Mouse (Mus musculus) liver, embryonic 12.5 days (tissue): ENCODE results near the gene Polr1a. TPM values are rescaled to one million over a fixed set of nuclear protein-coding genes. Genes with fewer than 3 reads are reported as not detected.

Experiments
- ATAC-seq: fragments of 200-750 bp; cut with Nextera tagmentation; 2 replicates; pipeline ENCODE4 v1.8.0; 2017; ENCODE audit warnings: moderate number of reproducible peaks, mild to moderate bottlenecking, moderate library complexity
- H3K27ac ChIP-seq: fragments of 300-500 bp; sonication (generic); 2 replicates; pipeline ENCODE4 v1.5.1; 2016; ENCODE audit warnings: mild to moderate bottlenecking
- H3K27me3 ChIP-seq: fragments of 300-500 bp; sonication (generic); replicated peaks from 2 replicates; pipeline ENCODE4 v1.6.1; 2016; ENCODE audit warnings: mild to moderate bottlenecking, moderate library complexity
- H3K36me3 ChIP-seq: fragments of 300-500 bp; sonication (generic); 2 replicates; pipeline ENCODE4 v1.6.1; 2016; ENCODE audit warnings: mild to moderate bottlenecking, moderate library complexity
- H3K4me1 ChIP-seq: fragments of 300-500 bp; sonication (generic); 2 replicates; pipeline ENCODE4 v1.6.1; 2016
- H3K4me2 ChIP-seq: fragments of 300-500 bp; sonication (generic); 2 replicates; pipeline ENCODE4 v1.6.1; 2016; ENCODE audit warnings: mild to moderate bottlenecking, moderate library complexity
- H3K4me3 ChIP-seq: fragments of 300-500 bp; sonication (generic); 2 replicates; pipeline ENCODE4 v1.5.1; 2016; ENCODE audit warnings: mild to moderate bottlenecking, moderate library complexity
- H3K9ac ChIP-seq: fragments of 300-500 bp; sonication (generic); 2 replicates; pipeline ENCODE4 v1.6.1; 2016; ENCODE audit warnings: mild to moderate bottlenecking, moderate library complexity
- H3K9me3 ChIP-seq: fragments of 300-500 bp; sonication (generic); replicated peaks from 2 replicates; pipeline ENCODE4 v1.6.1; 2016; ENCODE audit warnings: mild to moderate bottlenecking, moderate library complexity
- WGBS: fragments of 180-500 bp; shearing (Covaris S2); methylation state at CpG from one replicate; pipeline ENCODE4 v1.1.7; 2016; ENCODE audit not compliant: insufficient replicate concordance; 5-methylcytosine and 5-hydroxymethylcytosine counted together
- polyA plus RNA-seq: library from polyadenylated mRNA; unstranded; fragments of >200 nt; fragmentation: Nextera tagmentation; extraction: Ambion mirVana; gene quantifications from 2 replicates; pipeline ENCODE4 v1.2.1, GENCODE M21; 2016

Polr1a gene
- polyA plus RNA-seq, 1 experiment from 2014 or later, result 33.0 TPM

DNA sequence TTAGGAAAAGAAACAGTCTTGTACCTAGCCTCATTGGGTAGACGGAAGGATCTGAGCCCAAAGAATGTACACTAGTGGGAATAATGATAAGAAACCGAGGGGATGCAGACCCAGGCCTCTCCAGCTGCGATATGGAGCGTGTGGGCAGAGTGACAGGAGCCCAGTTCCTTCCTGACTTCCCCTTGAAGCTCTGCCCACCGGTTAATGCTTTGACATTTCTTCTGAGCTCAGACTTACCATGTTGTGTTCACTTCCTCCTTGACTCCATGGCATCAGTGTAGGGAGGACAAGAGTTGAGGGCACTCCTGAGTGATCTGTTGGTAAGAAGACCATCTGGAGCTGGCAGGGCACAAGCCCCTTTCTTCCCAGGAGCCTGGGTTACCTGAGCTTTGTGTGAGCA lies 53.3 kb downstream of the Polr1a start:
- 18% methylated on average over 5 of the region's 5 CpGs for WGBS
- Histone ChIP-seq H3K9ac (no peak overlapping the region), H3K4me3 (no peak overlapping the region), H3K4me2 (no peak overlapping the region), H3K36me3 (peaks cover 48% of the 10 kb centered on the region), H3K4me1 (peaks cover 24% of the 10 kb centered on the region), H3K27ac (peak overlapping the region; percentile 41; the same call in 1 of the 2 replicates), H3K27me3 (no peaks in the 10 kb centered on the region), H3K9me3 (no peaks in the 10 kb centered on the region)
- ATAC-seq, result peak; percentile 32; the same call in 1 of the 2 replicates

DNA sequence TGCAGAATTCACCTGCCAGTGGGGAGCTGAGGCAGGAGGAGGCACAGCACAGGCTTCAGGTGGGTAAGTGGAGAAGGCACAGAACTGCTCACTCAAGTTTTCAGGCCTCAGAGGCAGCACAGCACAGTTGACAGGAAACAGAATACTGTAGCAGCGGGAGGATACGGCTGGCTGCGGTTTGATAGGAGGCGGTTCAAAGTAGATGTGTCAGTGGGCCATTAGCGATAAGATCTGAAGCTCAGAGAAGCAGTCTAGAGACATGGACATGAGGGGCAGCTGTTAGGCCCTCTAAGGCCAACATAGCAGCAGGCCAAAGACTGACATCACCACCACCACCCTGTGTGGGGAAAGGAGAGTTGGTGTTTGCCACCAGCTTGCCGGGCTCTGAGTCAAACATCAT lies 53.9 kb downstream of the Polr1a start:
- no peak overlapping the region for H3K4me3 ChIP-seq
- peak overlapping the region; percentile 41; the same call in 1 of the 2 replicates for H3K27ac ChIP-seq
- H3K4me2 ChIP-seq, result 0 out of 2 replicates have a peak overlapping the region, but pooled peaks have one; percentile 4
- peak; percentile 40; the same call in 1 of the 2 replicates for ATAC-seq
- H3K27me3 ChIP-seq, result no peaks in the 10 kb centered on the region
- H3K9me3 ChIP-seq, result no peaks in the 10 kb centered on the region
- H3K36me3 ChIP-seq, result peaks cover 54% of the 10 kb centered on the region
- H3K4me1 ChIP-seq, result peaks cover 24% of the 10 kb centered on the region
- H3K9ac ChIP-seq, result no peak overlapping the region
- 37% methylated on average over 6 of the region's 6 CpGs for WGBS

DNA sequence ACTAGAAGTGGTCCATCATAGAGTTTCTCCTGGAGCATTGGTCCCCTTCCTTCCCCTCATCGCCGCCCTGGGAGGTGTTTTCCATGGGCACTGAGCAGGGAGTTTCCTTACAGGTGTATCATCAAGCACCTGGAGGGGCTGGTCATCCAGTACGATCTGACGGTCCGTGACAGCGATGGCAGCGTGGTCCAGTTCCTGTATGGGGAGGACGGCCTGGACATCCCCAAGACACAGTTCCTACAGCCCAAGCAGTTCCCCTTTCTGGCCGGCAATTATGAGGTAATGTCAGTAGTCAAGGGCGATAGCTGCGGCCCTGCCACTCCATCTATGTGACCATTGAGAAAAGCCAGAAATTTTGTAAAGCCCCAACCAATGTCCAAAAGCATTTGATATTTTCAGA lies 54.7 kb downstream of the Polr1a start:
- no peak overlapping the region for H3K9ac ChIP-seq
- no peak for ATAC-seq
- no peak overlapping the region for H3K4me2 ChIP-seq
- H3K36me3 ChIP-seq, result peaks cover 61% of the 10 kb centered on the region
- no peaks in the 10 kb centered on the region for H3K27me3 ChIP-seq
- H3K4me3 ChIP-seq, result no peak overlapping the region
- peaks cover 24% of the 10 kb centered on the region for H3K4me1 ChIP-seq
- no peaks in the 10 kb centered on the region for H3K9me3 ChIP-seq
- WGBS, result 63% methylated on average over 11 of the region's 11 CpGs
- H3K27ac ChIP-seq, result no peak overlapping the region

DNA sequence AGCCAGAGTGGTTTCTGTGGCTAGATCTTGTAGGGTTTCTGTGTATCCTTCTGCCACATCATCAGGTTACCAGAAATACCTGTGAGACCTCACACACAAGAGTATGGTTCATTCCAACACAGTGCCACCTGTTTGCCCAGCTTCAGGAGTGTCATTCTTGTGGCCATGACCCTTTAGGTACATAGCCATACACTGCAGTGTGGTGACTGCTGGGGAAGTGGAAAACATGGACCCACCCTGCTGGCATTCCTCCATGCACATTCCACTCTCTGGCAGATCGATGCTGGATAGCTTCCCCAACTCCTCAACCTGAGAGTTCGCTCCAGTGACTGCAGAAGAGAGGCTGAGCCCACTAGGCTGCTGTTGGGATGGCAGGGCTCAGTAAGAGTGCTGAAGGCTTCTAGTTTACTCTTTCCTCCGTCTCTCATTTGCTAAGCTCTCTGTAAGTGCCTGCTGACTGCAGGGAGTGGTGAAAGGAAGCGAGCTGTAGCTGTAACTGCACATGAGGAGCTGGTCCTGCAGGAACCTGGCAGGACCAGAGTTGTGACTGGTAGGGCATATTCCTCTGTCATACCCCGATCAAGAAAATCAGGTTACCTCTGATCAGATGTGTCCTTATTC lies 57.9 kb downstream of the Polr1a start:
- Histone ChIP-seq H3K4me2 (no peak overlapping the region), H3K4me1 (peaks cover 19% of the 10 kb centered on the region), H3K4me3 (no peak overlapping the region), H3K27ac (no peak overlapping the region), H3K9me3 (no peaks in the 10 kb centered on the region), H3K9ac (no peak overlapping the region), H3K36me3 (peaks cover 81% of the 10 kb centered on the region), H3K27me3 (no peaks in the 10 kb centered on the region)
- 77% methylated on average over 5 of the region's 5 CpGs for WGBS
- ATAC-seq, result no peak

- no peak overlapping the region for H3K9ac ChIP-seq
Observed at GRCm38 (mm10) chr6:71967847-71968246, 59.0 kb downstream of the Polr1a start.

DNA sequence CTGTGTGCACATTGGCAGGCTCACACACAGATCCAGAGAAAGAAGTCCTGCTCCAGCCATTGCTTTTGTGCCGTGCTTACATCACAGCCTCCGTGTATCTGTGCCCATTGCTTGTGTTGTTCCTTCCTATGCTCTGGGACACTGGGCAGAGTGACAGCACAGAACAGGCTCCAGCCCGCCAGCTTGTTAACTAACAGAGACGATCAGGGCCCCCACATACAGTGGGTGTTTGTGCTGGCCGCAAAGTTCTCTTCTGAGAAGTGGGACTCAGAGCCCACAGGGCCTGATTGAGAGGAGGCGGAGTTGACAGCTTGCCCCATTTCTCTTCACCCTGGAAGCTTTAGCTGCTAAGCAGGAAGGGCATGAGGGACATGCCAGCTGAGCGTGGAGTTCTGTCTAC lies 60.6 kb downstream of the Polr1a start:
- Histone ChIP-seq H3K9me3 (no peaks in the 10 kb centered on the region), H3K9ac (no peak overlapping the region), H3K4me1 (no peaks in the 10 kb centered on the region), H3K4me3 (no peak overlapping the region), H3K4me2 (no peak overlapping the region), H3K36me3 (peaks cover 96% of the 10 kb centered on the region), H3K27me3 (no peaks in the 10 kb centered on the region), H3K27ac (no peak overlapping the region)
- no peak for ATAC-seq
- WGBS, result 80% methylated on average over 7 of the region's 7 CpGs

More at GRCm38 (mm10) chr6:71967847-71968246, 59.0 kb downstream of the Polr1a start:
- H3K4me1 ChIP-seq, result peaks cover 9% of the 10 kb centered on the region; the same call in 1 of the 2 replicates
- no peak overlapping the region for H3K4me2 ChIP-seq
- no peak overlapping the region for H3K27ac ChIP-seq
- peaks cover 92% of the 10 kb centered on the region for H3K36me3 ChIP-seq
- H3K27me3 ChIP-seq, result no peaks in the 10 kb centered on the region
- H3K9me3 ChIP-seq, result no peaks in the 10 kb centered on the region
- no peak overlapping the region for H3K4me3 ChIP-seq
- 86% methylated on average over 7 of the region's 7 CpGs for WGBS
- no peak for ATAC-seq

- H3K9ac ChIP-seq, result no peak overlapping the region
- no peak overlapping the region for H3K4me2 ChIP-seq
- peaks cover 97% of the 10 kb centered on the region for H3K36me3 ChIP-seq
Observed at GRCm38 (mm10) chr6:71970154-71970553, 61.3 kb downstream of the Polr1a start.

DNA sequence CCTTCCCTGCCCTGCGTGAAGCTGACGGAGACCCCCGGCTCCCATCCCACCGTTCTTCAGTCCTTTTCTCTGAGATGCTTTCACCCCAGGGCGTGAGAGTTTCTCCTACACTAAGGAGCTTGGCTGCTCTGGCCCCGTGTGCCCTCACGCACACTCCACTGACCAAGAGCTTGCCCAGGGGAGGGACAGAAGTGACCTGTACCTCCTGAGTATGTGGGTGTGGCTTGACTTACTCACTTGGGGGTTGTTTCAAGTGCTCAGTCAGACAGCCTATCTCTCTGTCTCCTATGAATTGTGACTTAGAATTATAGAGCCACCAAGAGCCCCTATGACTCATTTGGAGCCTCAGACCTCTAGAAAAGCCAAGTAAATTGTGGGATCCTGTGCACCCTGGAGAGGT lies 67.7 kb downstream of the Polr1a start:
- WGBS, result 86% methylated on average over 7 of the region's 7 CpGs

More at GRCm38 (mm10) chr6:71970154-71970553, 61.3 kb downstream of the Polr1a start:
- Histone ChIP-seq H3K27ac (no peak overlapping the region), H3K4me3 (no peak overlapping the region), H3K9me3 (no peaks in the 10 kb centered on the region), H3K4me1 (no peaks in the 10 kb centered on the region), H3K27me3 (no peaks in the 10 kb centered on the region)
- WGBS, result 75% methylated on average over 2 of the region's 2 CpGs
- no peak for ATAC-seq

DNA sequence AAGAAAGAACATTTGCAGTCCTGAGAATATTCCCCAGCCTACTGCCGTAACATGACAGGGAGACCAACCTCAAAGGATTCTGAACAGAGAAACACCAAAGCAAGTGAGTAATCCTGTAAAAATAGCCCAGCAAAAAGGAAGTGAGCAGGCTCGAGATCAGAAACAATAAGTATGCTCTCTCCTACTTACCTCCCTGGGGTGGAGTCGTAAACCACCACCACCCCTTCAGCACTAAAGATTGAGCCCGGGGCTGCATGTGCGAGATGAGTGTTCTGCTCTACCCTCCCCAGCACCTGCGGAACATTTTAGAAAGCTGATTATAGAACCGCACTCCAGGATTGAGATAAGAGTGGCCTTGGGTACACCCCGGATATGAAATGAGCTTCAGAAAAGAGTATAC lies 71.3 kb downstream of the Polr1a start:
- peak; percentile 43; the same call in 1 of the 2 replicates for ATAC-seq
- H3K27me3 ChIP-seq, result no peaks in the 10 kb centered on the region
- WGBS, result 56% methylated on average over 8 of the region's 8 CpGs

More for the DNA sequence above, 67.7 kb downstream of the Polr1a start:
- Histone ChIP-seq H3K36me3 (peaks cover 99% of the 10 kb centered on the region), H3K4me1 (peaks cover 19% of the 10 kb centered on the region), H3K27ac (no peak overlapping the region), H3K4me2 (no peak overlapping the region), H3K9me3 (no peaks in the 10 kb centered on the region), H3K27me3 (no peaks in the 10 kb centered on the region), H3K4me3 (no peak overlapping the region), H3K9ac (no peak overlapping the region)
- ATAC-seq, result no peak

DNA sequence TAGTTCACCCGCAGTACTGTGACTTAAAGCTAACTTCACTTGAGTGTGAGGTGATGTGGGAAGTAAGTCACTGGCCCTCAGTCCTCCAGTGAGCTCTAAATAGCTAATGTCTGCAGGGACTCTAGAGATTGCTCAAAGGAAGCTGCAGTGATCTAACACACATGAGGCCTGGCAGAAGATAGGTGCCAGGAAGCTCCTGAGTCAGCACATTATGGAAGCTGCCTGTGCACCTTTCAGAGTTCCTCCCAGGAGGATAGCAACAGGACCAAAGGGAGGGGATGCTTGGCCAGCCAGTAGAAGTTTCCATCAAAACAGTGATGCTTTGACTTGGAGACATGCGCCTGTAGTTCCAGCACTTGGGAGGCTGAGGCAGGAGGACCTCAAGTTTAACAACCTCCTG lies 71.7 kb downstream of the Polr1a start:
- Histone ChIP-seq H3K27me3 (no peaks in the 10 kb centered on the region), H3K9me3 (no peaks in the 10 kb centered on the region), H3K9ac (no peak overlapping the region), H3K4me3 (no peak overlapping the region), H3K27ac (no peak overlapping the region), H3K4me2 (no peak overlapping the region), H3K4me1 (peaks cover 19% of the 10 kb centered on the region), H3K36me3 (peaks cover 59% of the 10 kb centered on the region)
- ATAC-seq, result no peak
- WGBS, result 76% methylated on average over 2 of the region's 2 CpGs

More for the DNA sequence above, 71.3 kb downstream of the Polr1a start:
- no peak overlapping the region for H3K9ac ChIP-seq
- no peaks in the 10 kb centered on the region for H3K9me3 ChIP-seq
- no peak overlapping the region for H3K4me2 ChIP-seq
- peaks cover 64% of the 10 kb centered on the region for H3K36me3 ChIP-seq
- peaks cover 19% of the 10 kb centered on the region for H3K4me1 ChIP-seq
- H3K27ac ChIP-seq, result no peak overlapping the region
- H3K4me3 ChIP-seq, result no peak overlapping the region

GRCm38 (mm10) chr6:71981450-71981849 lies 72.6 kb downstream of the Polr1a start:
- H3K4me3 ChIP-seq, result no peak overlapping the region
- no peak overlapping the region for H3K9ac ChIP-seq
- peaks cover 51% of the 10 kb centered on the region for H3K36me3 ChIP-seq
- no peak overlapping the region for H3K4me2 ChIP-seq
- ATAC-seq, result no peak
- H3K27ac ChIP-seq, result no peak overlapping the region
- H3K27me3 ChIP-seq, result no peaks in the 10 kb centered on the region
- no peaks in the 10 kb centered on the region for H3K9me3 ChIP-seq
- peaks cover 19% of the 10 kb centered on the region for H3K4me1 ChIP-seq
- 49% methylated on average over 4 of the region's 4 CpGs for WGBS

- WGBS, result 75% methylated on average over 4 of the region's 4 CpGs
- no peaks in the 10 kb centered on the region; the same call in 1 of the 2 replicates for H3K27me3 ChIP-seq
Observed at GRCm38 (mm10) chr6:71985984-71986383, 77.1 kb downstream of the Polr1a start.

More at GRCm38 (mm10) chr6:71985984-71986383, 77.1 kb downstream of the Polr1a start:
- H3K36me3 ChIP-seq, result peaks cover 5% of the 10 kb centered on the region; the same call in 1 of the 2 replicates
- no peak overlapping the region for H3K27ac ChIP-seq
- H3K4me3 ChIP-seq, result no peak overlapping the region
- no peaks in the 10 kb centered on the region for H3K9me3 ChIP-seq
- H3K4me2 ChIP-seq, result no peak overlapping the region
- no peak for ATAC-seq
- no peak overlapping the region for H3K9ac ChIP-seq
- H3K4me1 ChIP-seq, result peaks cover 18% of the 10 kb centered on the region; the same call in 1 of the 2 replicates
